Mouse (Mus musculus): ENCODE results near the gene Golm1. TPM values are rescaled to one million over a fixed set of nuclear protein-coding genes. Genes with fewer than 3 reads are reported as not detected.
A peak's percentile ranks its signal among the peaks of the same experiment; 100 is the strongest.

Gene Golm1
- polyA plus RNA-seq, 1 experiment: 54.9 TPM

DNA sequence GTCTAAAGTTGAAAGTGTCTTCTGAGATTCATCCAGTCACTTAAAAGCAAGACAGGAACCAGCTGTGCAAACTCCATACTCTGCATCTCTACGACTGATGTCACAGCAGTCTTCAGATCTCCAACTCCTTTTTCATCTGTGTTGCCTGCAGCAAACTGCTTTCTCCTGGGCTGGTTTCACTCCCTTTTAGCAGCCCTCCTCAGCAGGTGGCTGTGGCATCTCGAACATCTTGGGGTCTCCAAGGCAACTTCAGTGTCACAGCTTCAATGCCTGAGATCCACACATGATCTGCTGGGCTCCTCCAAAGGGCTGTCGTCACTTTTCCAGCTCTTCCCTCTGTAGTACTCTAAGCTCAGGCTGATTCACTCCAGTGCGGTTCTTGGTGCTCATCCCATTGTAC, 84.9 kb downstream of the Golm1 start:
- Histone ChIP-seq H3K36me3 (ENCODE audit: control insufficient read depth, insufficient read depth, low read length, poor library complexity, severe bottlenecking) (peaks cover 30% of the 10 kb centered on the region), H3K27ac (ENCODE audit: insufficient read depth, low read length) (no peak overlapping the region), H3K9ac (ENCODE audit: low read depth, poor library complexity, severe bottlenecking) (no peak overlapping the region), H3K9me3 (replicated peaks; ENCODE audit: control insufficient read depth, insufficient read depth, low read length, poor library complexity, severe bottlenecking) (no peaks in the 10 kb centered on the region), H3K27me3 (ENCODE audit: control insufficient read depth, insufficient read depth, low read length, poor library complexity, severe bottlenecking) (no peaks in the 10 kb centered on the region), H3K4me1 (ENCODE audit: control insufficient read depth, insufficient read depth, low read length) (no peaks in the 10 kb centered on the region), H3K4me3 (ENCODE audit: low read depth, low read length) (no peak overlapping the region)
- no peak for TF ChIP-seq EP300 (IDR thresholded peaks at IDR 0.05; ENCODE audit: insufficient read depth, low read depth, low read length)
- TF ChIP-seq CTCF (IDR thresholded peaks at IDR 0.05; ENCODE audit: low read depth, low read length): no peak
- TF ChIP-seq POLR2A (IDR thresholded peaks at IDR 0.05; ENCODE audit: insufficient read depth, low read length): no peak

DNA sequence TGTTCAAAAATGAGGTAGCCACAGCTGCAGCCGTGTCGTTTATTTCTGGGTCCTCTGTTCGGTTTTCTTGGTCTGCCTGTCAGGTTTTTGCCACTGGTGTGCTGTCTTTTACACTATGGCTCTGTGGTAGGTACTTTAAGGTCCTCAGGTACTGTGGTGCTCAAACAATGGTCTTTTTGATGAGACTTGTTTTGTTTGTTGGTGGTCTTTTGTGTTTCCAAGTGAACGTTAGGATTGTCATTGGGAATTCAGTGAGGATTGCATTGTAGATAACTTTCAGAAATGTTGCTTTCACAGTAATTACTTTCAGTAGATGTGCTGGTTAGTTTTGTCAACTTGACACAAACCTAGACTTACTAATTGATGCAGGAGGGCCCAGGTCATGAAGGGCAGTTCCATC, 85.9 kb downstream of the Golm1 start:
- no peak overlapping the region for H3K9ac ChIP-seq (ENCODE audit: low read depth, poor library complexity, severe bottlenecking)
- no peak overlapping the region for H3K4me3 ChIP-seq (ENCODE audit: low read depth, low read length)
- TF ChIP-seq EP300 (IDR thresholded peaks at IDR 0.05; ENCODE audit: insufficient read depth, low read depth, low read length) (no peak), POLR2A (IDR thresholded peaks at IDR 0.05; ENCODE audit: insufficient read depth, low read length) (no peak), CTCF (IDR thresholded peaks at IDR 0.05; ENCODE audit: low read depth, low read length) (no peak)
- no peaks in the 10 kb centered on the region for H3K4me1 ChIP-seq (ENCODE audit: control insufficient read depth, insufficient read depth, low read length)
- no peak overlapping the region for H3K27ac ChIP-seq (ENCODE audit: insufficient read depth, low read length)
- peaks cover 27% of the 10 kb centered on the region for H3K36me3 ChIP-seq (ENCODE audit: control insufficient read depth, insufficient read depth, low read length, poor library complexity, severe bottlenecking)
- no peaks in the 10 kb centered on the region for H3K27me3 ChIP-seq (ENCODE audit: control insufficient read depth, insufficient read depth, low read length, poor library complexity, severe bottlenecking)
- H3K9me3 ChIP-seq (replicated peaks; ENCODE audit: control insufficient read depth, insufficient read depth, low read length, poor library complexity, severe bottlenecking): no peaks in the 10 kb centered on the region

DNA sequence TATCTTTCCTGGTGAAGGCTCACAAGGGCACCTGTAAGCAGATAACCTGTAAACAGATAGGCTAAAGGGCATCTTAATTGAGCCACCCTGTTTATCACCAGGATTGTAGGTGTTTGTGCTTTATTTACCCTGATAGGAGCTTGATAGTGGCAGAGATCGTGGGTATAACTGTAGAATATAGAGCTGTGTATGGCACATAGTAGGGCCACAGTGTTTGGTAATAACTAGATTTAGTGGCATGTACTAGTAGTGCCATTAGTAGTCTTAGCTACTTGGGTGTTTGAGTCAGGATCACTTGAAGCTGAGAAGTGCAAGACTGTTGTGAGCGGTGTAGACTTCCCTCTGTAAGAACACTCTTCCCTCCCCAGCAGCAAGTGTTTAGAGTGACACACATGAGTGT, 88.4 kb downstream of the Golm1 start:
- no peak overlapping the region for H3K4me3 ChIP-seq (ENCODE audit: low read depth, low read length)
- TF ChIP-seq CTCF (IDR thresholded peaks at IDR 0.05; ENCODE audit: low read depth, low read length) (no peak), EP300 (IDR thresholded peaks at IDR 0.05; ENCODE audit: insufficient read depth, low read depth, low read length) (no peak), POLR2A (IDR thresholded peaks at IDR 0.05; ENCODE audit: insufficient read depth, low read length) (no peak)
- no peak overlapping the region for H3K9ac ChIP-seq (ENCODE audit: low read depth, poor library complexity, severe bottlenecking)
- no peaks in the 10 kb centered on the region for H3K4me1 ChIP-seq (ENCODE audit: control insufficient read depth, insufficient read depth, low read length)
- H3K27me3 ChIP-seq (ENCODE audit: control insufficient read depth, insufficient read depth, low read length, poor library complexity, severe bottlenecking): no peaks in the 10 kb centered on the region
- peaks cover 20% of the 10 kb centered on the region for H3K36me3 ChIP-seq (ENCODE audit: control insufficient read depth, insufficient read depth, low read length, poor library complexity, severe bottlenecking)
- H3K27ac ChIP-seq (ENCODE audit: insufficient read depth, low read length): no peak overlapping the region
- H3K9me3 ChIP-seq (replicated peaks; ENCODE audit: control insufficient read depth, insufficient read depth, low read length, poor library complexity, severe bottlenecking): no peaks in the 10 kb centered on the region

DNA sequence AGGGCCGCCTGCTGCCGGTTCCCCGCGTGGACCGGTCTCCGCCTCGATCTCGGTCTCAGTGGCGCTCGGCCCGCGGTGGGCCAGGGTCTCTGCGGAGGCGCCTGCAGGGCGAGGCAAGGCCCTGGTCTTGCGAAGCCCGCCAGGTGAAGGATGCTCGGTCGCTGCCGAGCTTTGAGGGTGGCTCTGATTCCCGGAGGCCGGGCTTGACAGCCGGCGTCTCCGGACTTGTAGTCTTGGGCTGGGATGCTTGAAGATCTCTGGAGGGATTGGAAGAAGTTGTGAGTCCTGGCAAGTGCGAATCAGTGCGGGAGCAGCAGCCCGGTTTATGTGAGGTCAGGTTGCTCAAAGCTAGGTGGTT, 90.0 kb downstream of the Golm1 start:
- Histone ChIP-seq H3K9ac (ENCODE audit: low read depth, poor library complexity, severe bottlenecking) (peak overlapping the region; percentile 87), H3K36me3 (ENCODE audit: control insufficient read depth, insufficient read depth, low read length, poor library complexity, severe bottlenecking) (peaks cover 10% of the 10 kb centered on the region), H3K27me3 (ENCODE audit: control insufficient read depth, insufficient read depth, low read length, poor library complexity, severe bottlenecking) (no peaks in the 10 kb centered on the region), H3K4me3 (ENCODE audit: low read depth, low read length) (peak overlapping the region; percentile 83), H3K27ac (ENCODE audit: insufficient read depth, low read length) (no peak overlapping the region), H3K9me3 (replicated peaks; ENCODE audit: control insufficient read depth, insufficient read depth, low read length, poor library complexity, severe bottlenecking) (no peaks in the 10 kb centered on the region), H3K4me1 (ENCODE audit: control insufficient read depth, insufficient read depth, low read length) (no peaks in the 10 kb centered on the region)
- TF ChIP-seq EP300 (IDR thresholded peaks at IDR 0.05; ENCODE audit: insufficient read depth, low read depth, low read length): no peak
- TF ChIP-seq POLR2A (IDR thresholded peaks at IDR 0.05; ENCODE audit: insufficient read depth, low read length): no peak

DNA sequence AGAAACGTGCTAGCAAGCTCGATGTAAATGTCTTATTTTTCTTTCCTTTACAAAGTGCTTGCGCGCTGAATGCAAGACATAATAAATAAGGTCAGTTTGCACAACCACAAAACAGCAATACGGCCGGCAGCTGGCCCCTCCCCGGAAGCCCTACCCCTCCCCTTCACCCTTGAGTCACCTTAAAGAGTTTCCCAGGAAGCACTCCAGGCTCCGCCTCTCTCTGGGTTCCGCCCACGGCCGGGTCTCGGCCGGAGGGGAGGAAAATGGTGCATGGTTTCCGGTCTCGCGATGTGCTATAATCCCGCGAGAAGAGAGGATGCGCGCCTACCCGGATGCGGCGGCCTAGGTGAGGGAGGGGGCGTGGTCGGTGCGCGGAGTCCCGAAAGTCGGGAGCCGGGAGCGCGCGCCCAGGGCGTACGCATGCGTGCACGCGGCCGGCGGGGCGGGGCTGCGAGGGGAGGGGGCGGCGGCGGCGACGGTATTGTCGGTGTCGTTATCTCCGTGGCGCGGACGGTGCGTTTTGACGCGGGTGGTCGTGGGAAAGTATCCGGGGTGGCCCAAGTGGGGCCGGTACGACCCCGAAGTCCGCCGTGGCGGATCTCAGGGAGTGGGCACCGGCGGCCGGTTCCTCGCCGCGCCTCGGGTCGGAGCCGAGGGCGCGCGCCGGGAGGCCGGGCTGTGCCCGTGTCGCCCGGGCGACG, 90.5 kb downstream of the Golm1 start, which contains the start of the genes Agtpbp1 and Naa35:
Gene Agtpbp1, minus strand, starts transcription at position 281 of the 701 bp plus-strand sequence.
Gene Naa35, plus strand, starts transcription at position 313 of the 701 bp plus-strand sequence.
- TF ChIP-seq POLR2A (IDR thresholded peaks at IDR 0.05; ENCODE audit: insufficient read depth, low read length): peak; percentile 55
- TF ChIP-seq EP300 (IDR thresholded peaks at IDR 0.05; ENCODE audit: insufficient read depth, low read depth, low read length): peak; percentile 32; the same call in 1 of the 2 replicates
- no peak for TF ChIP-seq CTCF (IDR thresholded peaks at IDR 0.05; ENCODE audit: low read depth, low read length)
- Histone ChIP-seq H3K4me1 (ENCODE audit: control insufficient read depth, insufficient read depth, low read length) (no peaks in the 10 kb centered on the region), H3K27ac (ENCODE audit: insufficient read depth, low read length) (peak within 1 kb of the TSS; percentile 22; the same call in 1 of the 2 replicates), H3K4me3 (ENCODE audit: low read depth, low read length) (peak within 1 kb of the TSS; percentile 83), H3K36me3 (ENCODE audit: control insufficient read depth, insufficient read depth, low read length, poor library complexity, severe bottlenecking) (peaks cover 9% of the 10 kb centered on the region), H3K9ac (ENCODE audit: low read depth, poor library complexity, severe bottlenecking) (peak within 1 kb of the TSS; percentile 87), H3K27me3 (ENCODE audit: control insufficient read depth, insufficient read depth, low read length, poor library complexity, severe bottlenecking) (no peaks in the 10 kb centered on the region), H3K9me3 (replicated peaks; ENCODE audit: control insufficient read depth, insufficient read depth, low read length, poor library complexity, severe bottlenecking) (no peaks in the 10 kb centered on the region)

Other genes starting within 250 kb of the Golm1 start
- gene Agtpbp1, start 90.6 kb downstream of the Golm1 start, polyA plus RNA-seq (2011; ENCODE audit: insufficient read depth, insufficient read length, low read depth, missing spikeins): 26.5 and 27.9 TPM in 2 replicates
- 103 and 143 TPM in 2 replicates for gene Naa35, start 90.6 kb downstream of the Golm1 start, polyA plus RNA-seq (2011; ENCODE audit: insufficient read depth, insufficient read length, low read depth, missing spikeins)
- not detected in 2 replicates for gene 4921517D22Rik, start 18.3 kb upstream of the Golm1 start, polyA plus RNA-seq (2011; ENCODE audit: insufficient read depth, insufficient read length, low read depth, missing spikeins)
- 0.40 and 1.1 TPM in 2 replicates for gene Spata31d1a, start 34.5 kb upstream of the Golm1 start, polyA plus RNA-seq (2011; ENCODE audit: insufficient read depth, insufficient read length, low read depth, missing spikeins)
- gene Spata31d1b, start 36.5 kb upstream of the Golm1 start, polyA plus RNA-seq (2011; ENCODE audit: insufficient read depth, insufficient read length, low read depth, missing spikeins): 0.37 TPM in 1 of 2 replicates, not detected in the other
- gene Spata31d1d, start 55.9 kb upstream of the Golm1 start, polyA plus RNA-seq (2011; ENCODE audit: insufficient read depth, insufficient read length, low read depth, missing spikeins): not detected in 2 replicates
- gene 1700014D04Rik, start 70.9 kb upstream of the Golm1 start, polyA plus RNA-seq (2011; ENCODE audit: insufficient read depth, insufficient read length, low read depth, missing spikeins): 0.58 and 0.61 TPM in 2 replicates
- 42.0 and 42.1 TPM in 2 replicates for gene Isca1, start 94.0 kb upstream of the Golm1 start, polyA plus RNA-seq (2011; ENCODE audit: insufficient read depth, insufficient read length, low read depth, missing spikeins)
- gene Gm49354, start 106.4 kb upstream of the Golm1 start, polyA plus RNA-seq (2011; ENCODE audit: insufficient read depth, insufficient read length, low read depth, missing spikeins): not detected in 2 replicates
- 87.9 and 99.1 TPM in 2 replicates for gene Tut7, start 147.3 kb upstream of the Golm1 start, polyA plus RNA-seq (2011; ENCODE audit: insufficient read depth, insufficient read length, low read depth, missing spikeins)

All from ES-Bruce4 (cell line).